Mouse (Mus musculus) myocyte (in vitro differentiated cells): Measurements from ENCODE around the gene Slc24a4.

Source experiments
- E2F4 ChIP-seq: IDR thresholded peaks from one replicate; pipeline ENCODE4 v1.6.1; 2011; ENCODE audit warnings: mild to moderate bottlenecking, control low read depth, moderate library complexity; ENCODE audit not compliant: insufficient read depth
- MAX ChIP-seq: IDR thresholded peaks from one replicate; pipeline ENCODE4 v1.6.1; 2011; ENCODE audit warnings: low read depth, mild to moderate bottlenecking, control low read depth
- POLR2A ChIP-seq: IDR thresholded peaks from one replicate; pipeline ENCODE4 v1.6.1; 2011; ENCODE audit warnings: low read depth, mild to moderate bottlenecking, control low read depth, moderate library complexity; ENCODE audit not compliant: insufficient read length
- POLR2AphosphoS2 ChIP-seq: IDR thresholded peaks from one replicate; pipeline ENCODE4 v1.6.1; 2011; ENCODE audit warnings: low read depth, control low read depth; ENCODE audit not compliant: insufficient read length
- TCF3 ChIP-seq: IDR thresholded peaks from one replicate; pipeline ENCODE4 v1.6.1; 2011; ENCODE audit warnings: low read depth, control low read depth; ENCODE audit not compliant: insufficient read length
- USF1 ChIP-seq: IDR thresholded peaks from one replicate; pipeline ENCODE4 v1.6.1; 2011; ENCODE audit warnings: low read depth, mild to moderate bottlenecking, control low read depth, moderate library complexity

GRCm38 (mm10) chr12:102282126-102282525, 153.6 kb downstream of the Slc24a4 start:
- TF ChIP-seq E2F4, result no peak
- TF ChIP-seq USF1, result no peak
- no peak for TF ChIP-seq POLR2AphosphoS2
- TF ChIP-seq POLR2A, result no peak
- no peak for TF ChIP-seq MAX
- no peak for TF ChIP-seq TCF3
